Mouse (Mus musculus) bone marrow macrophage, adult 2 months (primary cell): Measurements from ENCODE around the gene Akap7.

Experiments
- CTCF ChIP-seq: IDR thresholded peaks from 2 replicates; pipeline ENCODE4 v1.5.1; 2012; ENCODE audit warnings: low read depth, mild to moderate bottlenecking, low read length, moderate library complexity
- POLR2A ChIP-seq: IDR thresholded peaks from 2 replicates; pipeline ENCODE4 v1.6.1; 2012; ENCODE audit warnings: mild to moderate bottlenecking, low read depth, low read length, borderline replicate concordance

DNA sequence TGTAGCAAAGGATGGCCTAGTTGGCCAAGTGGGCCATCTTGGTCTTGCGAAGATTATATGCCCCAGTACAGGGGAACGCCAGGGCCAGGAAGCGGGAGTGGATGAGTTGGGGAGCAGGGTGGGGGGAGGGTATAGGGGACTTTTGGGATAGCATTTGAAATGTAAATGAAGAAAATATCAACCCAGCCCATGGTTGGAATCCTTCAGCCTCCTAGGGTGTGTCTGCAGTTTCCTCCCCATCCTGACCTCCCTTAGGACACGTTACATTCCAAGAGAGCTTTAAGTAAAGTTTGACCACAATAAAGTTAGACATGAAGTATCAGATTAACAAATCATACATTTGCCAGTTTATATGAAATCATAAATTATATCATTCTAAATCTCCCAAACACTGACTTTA is 116.5 kb downstream of the Akap7 start:
- TF ChIP-seq CTCF (no peak), POLR2A (no peak)
